Mouse (Mus musculus): ENCODE measurements around the gene 4930474N05Rik. TPM values are rescaled to one million over a fixed set of nuclear protein-coding genes. Genes with fewer than 3 reads are reported as not detected.

Gene 4930474N05Rik
- polyA plus RNA-seq, 1 experiment = not detected

DNA sequence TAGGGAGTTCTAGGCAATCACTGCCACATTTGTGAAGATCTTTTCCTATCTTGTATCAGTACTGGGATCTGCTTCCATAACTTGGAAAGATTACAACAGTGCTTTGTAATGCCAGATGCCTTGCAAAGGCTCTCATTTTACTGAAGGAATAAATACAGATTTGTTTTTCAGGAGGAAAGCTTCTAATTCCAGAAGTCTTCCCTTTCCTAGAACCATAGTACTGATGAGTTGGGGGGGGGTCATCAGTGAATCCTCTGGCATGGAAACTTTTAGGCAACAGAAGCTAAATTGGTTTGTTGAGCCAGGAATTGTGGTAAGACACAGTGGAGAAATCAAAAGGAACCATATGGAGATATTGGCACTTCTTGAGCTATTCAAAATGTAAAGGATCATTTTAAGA, 19.8 kb downstream of the 4930474N05Rik start:
- Histone ChIP-seq H3K9ac (ENCODE audit: low read depth, poor library complexity, severe bottlenecking) (no peak overlapping the region), H3K36me3 (ENCODE audit: control insufficient read depth, insufficient read depth, low read length, poor library complexity, severe bottlenecking) (no peaks in the 10 kb centered on the region), H3K9me3 (replicated peaks; ENCODE audit: control insufficient read depth, insufficient read depth, low read length, poor library complexity, severe bottlenecking) (no peaks in the 10 kb centered on the region), H3K27me3 (ENCODE audit: control insufficient read depth, insufficient read depth, low read length, poor library complexity, severe bottlenecking) (no peaks in the 10 kb centered on the region), H3K4me3 (ENCODE audit: low read depth, low read length) (no peak overlapping the region), H3K4me1 (ENCODE audit: control insufficient read depth, insufficient read depth, low read length) (no peaks in the 10 kb centered on the region), H3K27ac (ENCODE audit: insufficient read depth, low read length) (no peak overlapping the region)
- TF ChIP-seq EP300 (IDR thresholded peaks at IDR 0.05; ENCODE audit: insufficient read depth, low read depth, low read length) (no peak), CTCF (IDR thresholded peaks at IDR 0.05; ENCODE audit: low read depth, low read length) (no peak), POLR2A (IDR thresholded peaks at IDR 0.05; ENCODE audit: insufficient read depth, low read length) (no peak)

DNA sequence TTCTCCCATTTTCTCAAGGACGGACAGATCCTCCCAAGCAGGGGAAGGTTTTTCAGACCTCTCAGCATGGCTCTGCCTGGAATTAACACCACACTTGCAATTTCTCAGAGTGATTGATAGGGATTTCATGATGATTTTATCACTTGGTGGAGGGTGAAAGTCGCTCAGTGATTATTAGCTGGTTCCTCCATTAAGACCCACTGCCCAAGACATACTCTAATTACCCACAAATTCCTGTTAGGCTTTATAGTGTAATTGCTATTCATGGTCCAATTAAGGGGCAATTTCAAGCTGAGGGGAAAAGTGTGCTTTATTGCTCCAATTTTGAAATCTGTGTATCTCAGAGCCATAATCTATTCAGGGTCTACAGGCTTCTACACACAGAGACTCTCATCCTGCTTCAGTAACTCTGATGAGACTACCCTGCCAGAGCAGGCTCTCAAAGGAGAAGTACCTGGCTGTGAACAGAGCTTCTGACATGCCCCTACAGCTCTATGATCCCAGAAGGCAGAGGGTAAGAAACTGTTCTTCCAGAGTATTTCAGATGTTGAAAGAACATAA, 29.1 kb downstream of the 4930474N05Rik start:
- H3K36me3 ChIP-seq (ENCODE audit: control insufficient read depth, insufficient read depth, low read length, poor library complexity, severe bottlenecking) = no peaks in the 10 kb centered on the region
- no peak overlapping the region for H3K4me3 ChIP-seq (ENCODE audit: low read depth, low read length)
- H3K9me3 ChIP-seq (replicated peaks; ENCODE audit: control insufficient read depth, insufficient read depth, low read length, poor library complexity, severe bottlenecking) = no peaks in the 10 kb centered on the region
- no peak overlapping the region for H3K9ac ChIP-seq (ENCODE audit: low read depth, poor library complexity, severe bottlenecking)
- no peak for TF ChIP-seq POLR2A (IDR thresholded peaks at IDR 0.05; ENCODE audit: insufficient read depth, low read length)
- H3K4me1 ChIP-seq (ENCODE audit: control insufficient read depth, insufficient read depth, low read length) = no peaks in the 10 kb centered on the region
- H3K27ac ChIP-seq (ENCODE audit: insufficient read depth, low read length) = no peak overlapping the region
- H3K27me3 ChIP-seq (ENCODE audit: control insufficient read depth, insufficient read depth, low read length, poor library complexity, severe bottlenecking) = no peaks in the 10 kb centered on the region

DNA sequence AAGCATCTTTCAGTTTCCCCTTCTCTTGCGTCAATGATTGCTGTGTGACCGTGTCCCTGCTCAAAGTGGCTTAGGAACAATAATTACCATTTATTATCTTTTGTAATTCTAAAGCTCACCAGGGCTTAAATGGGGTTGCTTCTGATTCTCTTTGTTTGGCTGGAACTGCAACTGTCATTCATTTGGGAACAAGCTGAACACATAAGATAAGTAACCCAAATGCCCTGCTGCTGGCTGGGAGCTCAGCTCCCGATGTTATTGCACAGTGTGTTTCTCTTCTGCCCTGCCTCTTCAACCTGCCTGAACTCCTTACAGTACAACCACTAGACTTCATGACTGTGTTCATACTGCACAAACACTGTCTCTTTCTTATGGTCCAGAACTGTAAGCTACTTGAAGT, 41.0 kb downstream of the 4930474N05Rik start:
- TF ChIP-seq EP300 (IDR thresholded peaks at IDR 0.05; ENCODE audit: insufficient read depth, low read depth, low read length) = no peak
- TF ChIP-seq POLR2A (IDR thresholded peaks at IDR 0.05; ENCODE audit: insufficient read depth, low read length) = no peak
- TF ChIP-seq CTCF (IDR thresholded peaks at IDR 0.05; ENCODE audit: low read depth, low read length) = no peak
- Histone ChIP-seq H3K4me1 (ENCODE audit: control insufficient read depth, insufficient read depth, low read length) (no peaks in the 10 kb centered on the region), H3K27me3 (ENCODE audit: control insufficient read depth, insufficient read depth, low read length, poor library complexity, severe bottlenecking) (no peaks in the 10 kb centered on the region), H3K27ac (ENCODE audit: insufficient read depth, low read length) (no peak overlapping the region), H3K36me3 (ENCODE audit: control insufficient read depth, insufficient read depth, low read length, poor library complexity, severe bottlenecking) (no peaks in the 10 kb centered on the region), H3K9me3 (replicated peaks; ENCODE audit: control insufficient read depth, insufficient read depth, low read length, poor library complexity, severe bottlenecking) (no peaks in the 10 kb centered on the region), H3K4me3 (ENCODE audit: low read depth, low read length) (no peak overlapping the region), H3K9ac (ENCODE audit: low read depth, poor library complexity, severe bottlenecking) (no peak overlapping the region)

DNA sequence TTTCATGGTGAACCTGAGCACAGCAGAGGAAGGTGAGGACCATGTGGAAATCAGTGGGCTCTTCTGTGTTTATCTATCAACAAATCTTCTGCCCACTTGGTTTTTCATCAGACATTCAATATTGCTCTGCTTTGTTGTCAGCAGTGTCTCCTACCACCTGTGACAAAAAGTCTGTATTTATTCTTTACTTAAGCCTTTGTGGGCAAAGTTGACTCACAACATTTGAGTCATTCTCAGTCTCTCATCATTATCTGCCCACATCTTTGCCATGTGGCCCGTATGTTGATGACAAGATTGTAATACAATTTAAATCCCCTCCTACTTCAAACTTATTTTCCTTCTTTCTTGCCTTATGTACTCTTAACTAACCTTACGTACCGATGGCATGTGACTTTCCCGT, 43.0 kb downstream of the 4930474N05Rik start:
- H3K36me3 ChIP-seq (ENCODE audit: control insufficient read depth, insufficient read depth, low read length, poor library complexity, severe bottlenecking) = no peaks in the 10 kb centered on the region
- H3K27me3 ChIP-seq (ENCODE audit: control insufficient read depth, insufficient read depth, low read length, poor library complexity, severe bottlenecking) = no peaks in the 10 kb centered on the region; the same call in 1 of the 2 replicates
- no peak overlapping the region for H3K27ac ChIP-seq (ENCODE audit: insufficient read depth, low read length)
- H3K9me3 ChIP-seq (replicated peaks; ENCODE audit: control insufficient read depth, insufficient read depth, low read length, poor library complexity, severe bottlenecking) = no peaks in the 10 kb centered on the region
- no peak overlapping the region for H3K4me3 ChIP-seq (ENCODE audit: low read depth, low read length)
- H3K9ac ChIP-seq (ENCODE audit: low read depth, poor library complexity, severe bottlenecking) = no peak overlapping the region
- no peak for TF ChIP-seq POLR2A (IDR thresholded peaks at IDR 0.05; ENCODE audit: insufficient read depth, low read length)
- TF ChIP-seq EP300 (IDR thresholded peaks at IDR 0.05; ENCODE audit: insufficient read depth, low read depth, low read length) = no peak
- TF ChIP-seq CTCF (IDR thresholded peaks at IDR 0.05; ENCODE audit: low read depth, low read length) = no peak
- no peaks in the 10 kb centered on the region for H3K4me1 ChIP-seq (ENCODE audit: control insufficient read depth, insufficient read depth, low read length)

DNA sequence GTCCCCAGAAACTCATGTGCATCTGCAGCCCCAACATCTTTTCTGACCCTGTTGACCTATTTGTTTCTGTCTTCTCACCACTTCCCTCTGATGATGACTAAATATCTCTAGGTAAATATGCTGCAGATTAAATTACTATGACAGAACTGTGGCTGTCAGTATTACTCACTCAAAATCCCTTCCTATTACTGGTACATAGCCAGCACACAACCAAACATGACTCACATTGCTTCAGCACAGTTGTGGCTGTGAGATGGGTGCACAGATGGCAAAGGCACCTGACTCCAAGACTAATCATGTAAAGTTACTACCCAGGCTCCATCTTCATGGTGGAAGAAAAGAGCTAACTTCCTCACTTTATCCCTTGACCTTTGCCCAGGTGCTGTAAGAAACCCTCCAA, 50.5 kb downstream of the 4930474N05Rik start:
- Histone ChIP-seq H3K9ac (ENCODE audit: low read depth, poor library complexity, severe bottlenecking) (no peak overlapping the region), H3K27ac (ENCODE audit: insufficient read depth, low read length) (no peak overlapping the region), H3K9me3 (replicated peaks; ENCODE audit: control insufficient read depth, insufficient read depth, low read length, poor library complexity, severe bottlenecking) (no peaks in the 10 kb centered on the region), H3K27me3 (ENCODE audit: control insufficient read depth, insufficient read depth, low read length, poor library complexity, severe bottlenecking) (no peaks in the 10 kb centered on the region; the same call in 1 of the 2 replicates), H3K4me3 (ENCODE audit: low read depth, low read length) (no peak overlapping the region), H3K36me3 (ENCODE audit: control insufficient read depth, insufficient read depth, low read length, poor library complexity, severe bottlenecking) (no peaks in the 10 kb centered on the region), H3K4me1 (ENCODE audit: control insufficient read depth, insufficient read depth, low read length) (no peaks in the 10 kb centered on the region)
- TF ChIP-seq EP300 (IDR thresholded peaks at IDR 0.05; ENCODE audit: insufficient read depth, low read depth, low read length) = no peak
- no peak for TF ChIP-seq CTCF (IDR thresholded peaks at IDR 0.05; ENCODE audit: low read depth, low read length)
- no peak for TF ChIP-seq POLR2A (IDR thresholded peaks at IDR 0.05; ENCODE audit: insufficient read depth, low read length)

Data from ES-Bruce4 (cell line).